Mouse (Mus musculus) splenic B cell, adult 2 months (primary cell): ENCODE measurements at regions not wholly inside any gene's neighbourhood (a gene's known extent, or its start where the extent isn't known, plus 50 kb on each side); places are given as distances from the start of the nearest gene placed in this dataset.

Experiments used
- DNase-seq: peaks from one replicate; pipeline ENCODE4 v3.0.0-alpha.2; 2011; ENCODE audit warnings: low read depth, low spot score
- H3K27me3 ChIP-seq: 2 replicates; pipeline ENCODE4 v1.6.1; 2012; ENCODE audit warnings: mild to moderate bottlenecking, low read length, moderate library complexity, mixed read lengths; ENCODE audit not compliant: control insufficient read depth, poor library complexity, insufficient read depth, severe bottlenecking
- H3K36me3 ChIP-seq: 2 replicates; pipeline ENCODE4 v1.6.1; 2012; ENCODE audit warnings: mild to moderate bottlenecking, low read length, moderate library complexity, mixed read lengths; ENCODE audit not compliant: control insufficient read depth, poor library complexity, insufficient read depth, severe bottlenecking

DNA sequence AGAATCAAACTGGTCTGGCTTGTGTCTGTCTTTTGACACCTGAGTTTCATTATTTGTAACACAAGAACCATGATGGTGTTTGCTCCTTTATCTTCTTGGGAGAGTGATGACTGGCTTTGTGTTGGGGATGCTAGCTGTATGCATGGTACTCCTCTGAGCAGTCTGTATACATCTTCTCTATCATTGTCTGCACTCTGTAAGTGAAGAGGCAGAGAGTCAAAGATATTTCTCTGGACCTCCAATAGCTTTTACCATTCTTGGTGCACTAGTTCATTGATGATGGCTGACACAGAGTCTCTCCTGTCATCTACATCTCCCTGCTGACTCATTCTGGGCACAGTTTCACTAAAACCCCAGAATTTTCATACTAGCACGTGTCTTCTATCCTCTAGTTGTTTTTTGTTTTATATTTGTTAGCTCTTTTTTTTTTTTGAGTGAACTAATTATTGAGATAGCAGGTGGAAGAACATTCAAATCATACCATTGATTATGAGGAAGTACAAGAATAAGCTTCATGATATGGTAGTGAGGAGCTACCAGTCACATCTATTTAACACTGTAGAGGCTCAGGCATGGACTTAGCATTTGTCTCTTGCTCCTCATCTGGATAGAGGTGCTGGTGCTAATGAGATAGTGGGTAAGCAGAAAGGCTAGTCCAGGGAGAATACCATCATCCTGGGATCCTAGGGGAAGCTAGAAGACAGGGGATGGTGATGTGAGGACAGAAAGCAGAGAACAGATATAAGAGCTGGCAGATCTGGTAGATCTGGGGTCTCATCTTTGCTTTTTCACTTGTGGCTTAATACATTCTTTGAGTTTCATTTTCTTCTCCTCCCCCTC, 1402.9 kb upstream of the A1bg start:
- Histone ChIP-seq H3K27me3 (no peaks in the 10 kb centered on the region), H3K36me3 (no peaks in the 10 kb centered on the region)
- peak; percentile 33 for DNase-seq

DNA sequence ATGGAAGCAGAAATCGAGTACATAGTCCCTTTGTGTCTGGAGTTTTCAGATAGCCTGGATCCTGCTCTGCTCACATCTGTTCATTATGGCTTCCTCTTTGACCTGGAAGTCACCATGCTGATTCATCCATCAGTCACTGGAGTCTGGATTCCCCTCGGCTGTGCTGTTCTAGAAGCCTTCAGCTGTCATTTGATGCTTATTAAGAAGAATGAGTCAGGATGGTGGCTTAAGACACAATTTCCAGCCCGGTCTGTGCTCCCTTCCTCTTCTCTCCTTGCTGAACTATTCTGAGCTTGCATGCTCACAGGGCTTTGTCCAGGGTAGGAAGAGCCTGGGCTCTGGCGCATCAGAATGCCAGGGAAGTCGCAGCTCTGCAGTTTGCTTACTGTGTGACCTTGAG, 1398.2 kb upstream of the A1bg start:
- Histone ChIP-seq H3K36me3 (no peaks in the 10 kb centered on the region), H3K27me3 (no peaks in the 10 kb centered on the region)
- DNase-seq = no peak

DNA sequence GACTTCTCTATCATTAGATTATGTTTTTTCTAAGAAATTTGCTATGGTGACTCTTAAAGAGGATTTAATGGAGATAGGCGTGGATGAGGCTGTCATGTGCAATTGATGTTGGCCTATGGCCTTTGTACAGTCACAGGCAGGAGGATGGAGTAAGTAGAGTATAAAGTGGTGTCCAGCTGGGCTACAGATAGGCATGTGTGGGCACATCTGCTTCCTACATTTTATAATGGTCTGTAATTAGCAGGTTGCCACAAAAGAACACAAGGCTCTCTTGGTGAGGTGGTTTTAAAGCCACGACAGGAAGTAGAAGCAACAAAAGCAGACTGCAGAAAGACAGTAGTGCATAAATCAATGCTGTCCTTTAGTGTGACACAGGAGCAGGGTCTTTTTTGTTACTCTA, 1391.6 kb upstream of the A1bg start:
- DNase-seq = no peak
- no peaks in the 10 kb centered on the region for H3K36me3 ChIP-seq
- no peaks in the 10 kb centered on the region for H3K27me3 ChIP-seq

DNA sequence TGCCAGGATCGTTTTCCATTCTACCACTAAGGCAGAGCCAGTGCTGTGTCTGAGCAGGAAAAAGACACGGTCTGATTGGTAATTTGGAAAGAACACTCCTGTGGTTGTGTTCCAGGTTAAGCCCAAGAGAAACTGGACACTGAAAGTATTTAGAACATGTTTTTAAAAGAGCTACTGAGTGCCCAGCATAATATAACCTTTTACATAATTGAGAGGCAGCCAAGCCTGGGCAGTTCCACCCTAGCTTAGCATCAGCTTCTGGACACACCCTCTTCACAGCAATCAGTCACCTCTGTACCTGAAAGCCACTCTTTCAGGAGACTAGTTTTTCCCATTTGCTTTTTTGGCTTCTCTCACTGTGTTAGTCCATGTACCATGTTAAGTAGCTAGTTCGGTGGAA, 1379.4 kb upstream of the A1bg start:
- H3K27me3 ChIP-seq = no peaks in the 10 kb centered on the region; the same call in 1 of the 2 replicates
- no peaks in the 10 kb centered on the region for H3K36me3 ChIP-seq
- no peak for DNase-seq

DNA sequence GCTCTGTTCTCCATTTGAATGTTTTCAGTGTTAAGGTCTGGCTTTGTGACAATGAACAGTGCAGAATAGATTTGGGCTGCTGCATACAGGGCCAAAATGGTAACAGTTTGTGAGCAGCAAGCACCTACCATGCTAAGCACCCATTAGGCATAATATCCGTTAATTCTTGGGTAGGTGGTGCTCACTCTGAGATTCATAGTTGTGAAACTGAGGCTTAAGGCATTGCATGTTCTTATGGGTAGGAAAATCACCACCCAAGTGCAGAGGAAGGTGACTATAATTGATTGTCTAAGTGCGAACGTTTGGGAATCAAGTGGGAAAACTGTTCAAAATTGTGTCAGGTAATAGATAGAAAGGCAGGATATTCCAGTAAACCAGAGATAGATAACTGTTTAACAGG, 1378.8 kb upstream of the A1bg start:
- no peaks in the 10 kb centered on the region; the same call in 1 of the 2 replicates for H3K27me3 ChIP-seq
- no peaks in the 10 kb centered on the region for H3K36me3 ChIP-seq
- no peak for DNase-seq

DNA sequence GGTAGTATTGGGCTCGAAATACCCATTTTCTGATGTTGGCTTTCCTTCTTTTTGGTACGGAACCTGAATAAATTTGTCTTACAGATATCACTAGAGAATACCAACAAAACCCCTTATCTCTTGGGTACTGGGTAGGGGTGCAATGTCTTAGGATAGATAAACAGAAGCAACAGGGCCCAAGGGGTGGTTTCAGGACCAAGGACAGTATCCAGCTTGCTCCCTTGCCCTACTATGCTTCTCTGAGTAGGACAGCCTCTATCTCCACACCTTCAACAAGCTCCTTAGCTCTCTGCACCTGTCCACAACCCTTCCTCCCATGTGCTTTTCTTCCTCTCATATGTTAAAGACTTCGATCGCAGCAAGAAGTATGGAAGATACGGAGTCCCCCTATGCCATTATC, 1374.3 kb upstream of the A1bg start:
- H3K36me3 ChIP-seq = no peaks in the 10 kb centered on the region
- H3K27me3 ChIP-seq = no peaks in the 10 kb centered on the region; the same call in 1 of the 2 replicates
- DNase-seq = no peak

DNA sequence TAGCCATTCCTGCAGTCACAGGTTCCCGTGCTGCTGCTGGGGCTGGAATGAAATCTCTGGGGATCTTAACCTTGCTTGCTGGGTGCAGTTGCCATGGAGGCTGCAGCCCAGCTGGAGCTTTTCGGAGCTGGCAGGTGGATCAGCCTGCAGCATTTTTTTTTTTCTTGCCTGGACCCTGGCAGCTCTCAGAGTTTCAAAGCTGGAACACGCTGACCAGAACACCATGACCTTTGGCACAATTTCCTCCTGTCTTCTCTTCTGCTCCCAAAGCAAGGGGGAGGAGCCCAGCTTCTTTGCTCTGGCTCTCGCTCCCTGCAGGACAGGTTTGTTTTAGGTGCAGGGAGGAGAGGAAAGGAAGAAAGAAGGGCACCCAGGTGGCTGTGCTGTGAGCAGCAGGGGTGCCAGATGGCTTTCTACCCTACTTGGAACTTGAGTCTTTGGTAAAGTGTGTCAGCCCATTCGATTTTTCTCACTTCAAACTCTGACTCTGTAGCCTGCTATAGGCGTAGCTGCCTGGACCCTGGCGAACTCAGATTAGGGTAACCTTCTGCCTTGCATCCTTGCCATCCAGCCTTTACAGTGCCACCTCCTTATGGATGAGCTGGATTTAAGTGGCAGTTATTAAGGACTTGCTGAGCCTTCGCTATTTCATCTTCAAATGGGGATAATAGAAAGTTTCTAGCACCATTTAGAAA, 1372.6 kb upstream of the A1bg start:
- no peaks in the 10 kb centered on the region for H3K36me3 ChIP-seq
- H3K27me3 ChIP-seq = no peaks in the 10 kb centered on the region; the same call in 1 of the 2 replicates
- DNase-seq = no peak

GRCm38 (mm10) chr15:62294786-62295185, 1372.0 kb upstream of the A1bg start:
- no peaks in the 10 kb centered on the region; the same call in 1 of the 2 replicates for H3K27me3 ChIP-seq
- H3K36me3 ChIP-seq = no peaks in the 10 kb centered on the region
- no peak for DNase-seq

GRCm38 (mm10) chr15:62292876-62293275, 1370.1 kb upstream of the A1bg start:
- DNase-seq = no peak
- H3K36me3 ChIP-seq = no peaks in the 10 kb centered on the region
- H3K27me3 ChIP-seq = no peaks in the 10 kb centered on the region; the same call in 1 of the 2 replicates

- no peak for DNase-seq
- Histone ChIP-seq H3K36me3 (no peaks in the 10 kb centered on the region), H3K27me3 (no peaks in the 10 kb centered on the region)
These were observed 1367.9 kb upstream of the A1bg start for GRCm38 (mm10) chr15:62290687-62291086.

DNA sequence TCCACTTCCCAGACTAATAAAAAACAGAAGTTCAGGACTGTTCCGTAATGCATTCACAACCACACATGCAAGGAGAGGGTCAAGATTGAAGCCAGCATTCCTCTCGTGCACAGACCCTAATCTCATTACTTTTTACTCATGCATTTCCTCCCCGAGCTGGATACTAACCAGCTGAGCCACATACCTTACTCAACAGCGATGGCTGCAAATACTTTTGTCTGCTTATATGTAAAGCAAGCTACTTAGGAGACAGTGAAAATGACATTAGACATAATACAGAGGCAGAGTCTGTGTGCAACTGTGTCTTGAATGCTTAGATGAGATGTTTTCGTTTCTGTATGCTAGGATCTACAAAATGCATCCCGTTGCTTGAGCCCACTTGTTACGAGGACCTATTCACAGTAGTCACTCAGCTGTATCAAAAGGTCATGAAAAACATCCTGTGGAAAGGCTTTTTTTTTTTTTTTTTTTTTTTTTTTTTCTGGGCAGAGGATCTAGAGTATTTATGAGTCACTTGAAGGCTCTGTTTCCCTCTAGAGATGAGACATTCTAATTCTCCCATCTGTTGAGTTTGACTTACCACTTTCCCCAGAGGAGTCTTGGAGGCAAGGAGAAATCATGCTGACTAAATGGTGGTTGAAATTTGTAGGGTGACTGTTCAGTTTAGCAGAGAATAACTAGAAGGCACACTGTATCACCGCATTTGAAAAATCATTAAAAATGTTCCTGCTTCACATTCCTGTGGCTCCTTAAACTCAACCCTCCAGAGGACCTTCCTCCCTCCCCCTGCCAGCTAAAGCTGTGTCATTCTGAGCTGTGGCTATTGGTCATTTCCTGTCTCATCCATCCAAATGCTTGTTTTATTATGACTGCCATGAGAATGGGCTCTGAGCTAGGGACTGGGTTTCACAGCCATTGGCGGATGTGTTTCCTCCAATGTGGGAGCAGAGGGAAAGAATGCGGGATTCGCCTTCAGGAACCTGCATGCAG, 1364.1 kb upstream of the A1bg start:
- no peak for DNase-seq
- Histone ChIP-seq H3K27me3 (no peaks in the 10 kb centered on the region), H3K36me3 (no peaks in the 10 kb centered on the region)

DNA sequence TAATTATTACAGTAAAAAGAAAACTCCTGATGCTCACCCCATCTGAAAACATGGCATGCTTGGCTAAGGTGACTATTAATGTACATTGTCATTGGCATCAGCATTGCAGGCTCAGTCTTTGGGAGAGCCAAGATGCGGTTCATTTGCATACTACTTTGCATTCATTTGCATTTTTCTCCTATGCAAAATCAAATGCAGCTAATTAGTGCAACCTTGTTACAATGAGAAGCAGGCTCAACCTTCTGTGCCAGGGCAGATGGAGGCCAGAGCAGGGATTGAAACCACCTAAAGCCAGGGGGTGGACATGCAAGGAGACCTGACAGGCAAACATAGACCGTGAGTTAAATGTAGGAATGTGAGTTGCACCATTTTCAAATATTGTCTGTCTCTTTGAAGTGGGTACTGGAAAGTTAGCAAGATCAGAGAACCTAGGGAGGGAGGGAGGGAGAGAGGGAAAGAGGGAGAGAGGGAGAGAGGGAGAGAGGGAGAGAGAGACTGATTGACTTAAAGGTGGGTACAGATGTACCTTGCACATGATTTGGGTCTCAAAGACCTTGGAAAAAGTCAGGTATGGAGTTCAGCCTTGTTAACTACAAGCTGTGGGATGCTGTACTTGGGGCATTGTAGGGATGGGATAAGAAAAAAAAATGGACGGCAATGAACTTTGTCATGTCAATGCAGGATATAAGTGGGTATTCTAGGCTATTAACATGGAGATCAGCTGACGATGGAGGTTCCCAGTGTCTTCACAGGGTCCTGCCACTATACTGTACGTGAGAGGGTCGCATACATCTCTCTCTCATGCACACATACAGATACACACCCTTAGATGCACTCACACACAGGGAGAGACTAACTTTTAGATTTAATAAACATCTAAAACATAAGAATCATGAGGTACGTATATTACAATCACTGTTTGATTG, 1362.1 kb upstream of the A1bg start:
- Histone ChIP-seq H3K27me3 (no peaks in the 10 kb centered on the region), H3K36me3 (no peaks in the 10 kb centered on the region)
- DNase-seq = no peak

DNA sequence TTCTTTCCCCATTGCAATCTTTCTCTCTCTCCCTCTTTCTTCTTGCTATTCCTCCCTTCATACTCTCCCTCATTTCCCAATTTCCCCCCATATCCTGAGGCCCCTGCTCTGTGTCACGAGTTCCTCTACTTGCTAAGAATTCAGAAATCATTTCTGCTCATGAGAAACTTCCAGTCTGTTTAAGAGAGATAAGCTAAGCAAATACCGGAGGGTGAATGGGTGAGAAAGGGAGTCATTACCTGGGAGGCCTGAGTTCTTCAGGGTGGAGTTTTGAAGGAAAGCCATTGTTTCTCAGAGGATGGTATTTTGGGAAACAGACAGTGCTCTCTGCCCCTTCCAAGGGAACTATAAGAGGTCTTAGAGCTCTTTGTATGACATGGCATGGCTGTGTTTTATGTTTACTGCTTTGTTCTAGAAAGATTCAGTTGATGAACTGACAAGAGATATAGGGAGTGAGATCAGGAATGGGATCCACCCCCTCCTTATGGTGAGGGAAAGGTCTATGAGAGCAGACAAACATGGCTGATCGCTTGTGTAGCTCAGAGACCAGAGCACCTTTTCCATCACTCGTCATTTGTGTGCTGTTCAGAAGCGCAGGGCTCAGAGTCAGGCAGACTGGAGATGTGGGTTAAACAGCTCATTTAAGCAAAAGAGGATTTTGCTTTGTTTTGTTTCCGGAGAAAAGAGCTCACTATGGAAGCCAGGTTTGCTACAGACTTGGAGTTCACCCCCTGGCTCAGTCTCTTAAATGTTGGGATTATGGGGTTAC, 1361.0 kb upstream of the A1bg start:
- H3K36me3 ChIP-seq = no peaks in the 10 kb centered on the region
- no peak for DNase-seq
- H3K27me3 ChIP-seq = no peaks in the 10 kb centered on the region
